Mouse (Mus musculus): ENCODE results near the gene Gm14288.
"Not testable (repeated sequence)": the region's sequence is repeated elsewhere in the genome, so short reads cannot be mapped to it uniquely, and the experiment has no call there.

- not testable (repeated sequence) for TF ChIP-seq E2F4 (IDR thresholded peaks at IDR 0.05; ENCODE audit: insufficient read depth); USF1 (IDR thresholded peaks at IDR 0.05; ENCODE audit: low read depth); POLR2A (IDR thresholded peaks at IDR 0.05; ENCODE audit: insufficient read length, low read depth)
These were observed 59.7 kb downstream of the Gm14288 start, which contains the start of gene Gm2007 for GRCm38 (mm10) chr2:175741237-175741636.
